Mouse (Mus musculus) gastrocnemius, adult 8-10 months (tissue): Measurements from ENCODE around the gene Ldhd. TPM values are rescaled to one million over a fixed set of nuclear protein-coding genes. Genes with fewer than 3 reads are reported as not detected.

Experiments used
- DNase-seq, 2 experiments: peaks; one replicate each; pipeline ENCODE4 v3.0.0; 2022; ENCODE audit warnings: low spot score in 2 of 2
- total RNA-seq, 4 experiments: library from RNA; stranded (reverse); gene quantifications; 2 replicates each; pipeline ENCODE4 v1.2.4; 2022

The Ldhd gene
- total RNA-seq, 4 experiments from 2014 or later = 28.8 to 37.2 (median 31.5) TPM

- DNase-seq = no peak
Measured at GRCm38 (mm10) chr8:111628401-111628800, 1.8 kb downstream of the Ldhd start.

DNA sequence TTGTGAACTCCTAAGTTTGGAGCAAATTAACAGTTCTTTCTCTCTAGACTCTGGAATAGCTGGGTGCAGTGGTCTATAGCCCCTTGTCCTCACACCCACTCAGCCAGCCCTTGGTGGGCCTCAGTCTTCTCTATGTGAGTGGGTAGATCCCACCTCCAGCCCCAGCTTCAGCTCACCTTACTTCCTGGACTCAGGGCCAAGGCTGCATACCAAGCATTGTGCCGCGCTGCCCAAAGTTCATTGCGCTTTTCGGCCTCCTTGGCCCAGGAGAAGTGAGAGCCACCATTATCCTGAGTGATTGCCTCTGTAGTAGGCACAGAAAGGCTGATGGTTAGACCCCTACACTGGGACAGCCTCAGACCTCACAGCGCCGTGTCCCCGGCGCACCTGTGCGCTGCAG lies 2.3 kb downstream of the Ldhd start:
- DNase-seq = no peak

GRCm38 (mm10) chr8:111626933-111627332 lies 3.2 kb downstream of the Ldhd start:
- DNase-seq = no peak

DNA sequence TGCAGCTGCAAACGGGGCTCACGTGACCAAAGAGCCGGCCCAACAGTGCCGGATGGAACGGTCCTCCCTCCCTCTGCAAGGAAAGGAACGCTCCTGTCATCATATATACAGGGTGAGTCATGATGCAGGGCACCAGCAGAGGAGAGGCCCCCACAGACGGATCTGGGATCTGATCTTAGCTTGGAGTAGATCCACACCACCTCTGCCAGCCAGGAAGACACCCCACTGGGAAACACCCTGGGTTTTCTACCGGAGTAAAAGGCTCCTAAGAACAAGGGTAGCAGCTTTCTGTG lies 3.7 kb downstream of the Ldhd start:
- DNase-seq = no peak

DNA sequence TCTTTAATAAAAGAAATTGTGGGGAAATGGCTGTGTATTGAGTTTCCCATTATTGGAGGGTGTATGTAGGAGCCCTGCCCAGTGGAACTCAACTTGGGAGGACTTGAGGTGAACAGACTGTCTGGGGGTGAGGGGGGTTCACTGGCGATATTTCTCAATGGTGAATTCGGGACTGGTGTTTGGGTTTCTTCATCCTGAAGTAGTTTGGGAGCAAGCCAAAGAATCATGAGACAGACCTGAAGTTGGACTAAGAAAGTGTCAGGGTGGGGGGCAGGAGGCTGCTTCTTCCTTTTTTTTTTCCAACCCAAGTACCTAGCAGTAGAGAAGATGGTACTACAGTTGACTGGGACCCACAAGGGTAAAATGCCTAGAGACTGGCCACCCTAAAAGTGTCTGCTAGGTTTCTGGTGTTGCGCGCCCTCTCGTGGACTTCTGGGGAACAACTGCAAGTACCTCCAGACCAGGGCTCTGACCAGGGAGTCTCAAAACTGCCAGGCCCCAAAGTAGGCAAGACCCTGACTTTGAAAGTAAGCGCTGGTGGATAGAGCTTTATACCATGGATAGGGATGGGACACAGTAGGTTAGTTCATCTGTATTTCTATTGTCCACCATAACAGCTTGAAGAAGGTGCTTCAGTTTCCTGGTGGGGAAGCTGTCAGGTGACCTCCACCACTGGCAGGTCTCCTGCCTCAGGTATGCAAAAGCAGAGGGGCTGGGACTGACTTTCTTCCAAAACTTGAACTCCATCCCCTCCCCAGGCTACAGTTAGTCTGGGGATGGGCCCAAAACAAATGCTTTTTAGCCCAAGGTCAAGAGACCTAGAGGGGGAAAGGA lies 4.3 kb downstream of the Ldhd start:
- DNase-seq = peak; percentile 51 to 61

- DNase-seq = peak; percentile 74 to 88
Measured at GRCm38 (mm10) chr8:111624853-111625221, 5.3 kb downstream of the Ldhd start.

GRCm38 (mm10) chr8:111624081-111624852 lies 5.9 kb downstream of the Ldhd start:
- peak; percentile 66 to 84 for DNase-seq

DNA sequence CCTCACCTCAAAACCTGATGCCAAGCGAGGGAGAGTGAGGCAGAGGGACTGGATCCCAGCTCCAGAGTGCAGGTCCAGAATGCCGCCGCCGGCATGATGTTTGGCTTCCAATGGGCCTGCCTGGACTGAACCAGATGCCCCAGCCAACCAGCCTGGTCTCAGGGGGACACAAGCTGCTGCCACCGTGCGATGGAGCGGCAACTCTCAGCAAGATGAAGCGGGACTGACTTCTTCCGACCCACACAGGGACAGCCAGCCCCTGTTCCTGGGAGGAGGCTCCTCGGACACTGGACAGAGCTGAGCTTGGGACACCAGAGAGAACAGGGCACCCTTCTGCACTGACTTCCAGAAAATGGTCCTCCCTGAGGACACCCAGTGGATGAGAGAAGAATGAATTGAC lies 7.6 kb downstream of the Ldhd start:
- no peak for DNase-seq

GRCm38 (mm10) chr8:111622104-111622503 lies 8.1 kb downstream of the Ldhd start:
- DNase-seq = no peak

- no peak for DNase-seq
Measured at GRCm38 (mm10) chr8:111619936-111620335, 10.2 kb downstream of the Ldhd start.

DNA sequence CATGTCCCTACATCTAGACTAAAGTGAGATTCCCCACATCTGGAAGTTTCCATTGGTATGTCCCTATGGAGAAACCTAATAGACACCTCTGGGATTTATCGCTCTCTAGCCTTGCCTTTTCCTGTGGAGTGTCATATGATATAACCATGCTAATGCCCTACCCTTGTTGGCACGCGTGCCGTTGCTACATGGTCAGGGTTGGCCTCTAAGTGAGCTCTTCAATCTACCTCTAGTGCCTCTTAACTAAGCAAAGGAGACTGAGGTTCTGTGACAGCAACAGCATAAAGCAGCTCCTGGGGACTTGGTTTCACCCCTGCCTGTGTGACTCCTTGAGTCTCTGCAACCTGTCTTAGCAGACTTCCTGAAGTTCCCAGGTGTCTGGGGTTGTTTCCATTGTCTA lies 11.9 kb downstream of the Ldhd start:
- DNase-seq = no peak

GRCm38 (mm10) chr8:111617812-111618211 lies 12.4 kb downstream of the Ldhd start:
- DNase-seq = no peak

DNA sequence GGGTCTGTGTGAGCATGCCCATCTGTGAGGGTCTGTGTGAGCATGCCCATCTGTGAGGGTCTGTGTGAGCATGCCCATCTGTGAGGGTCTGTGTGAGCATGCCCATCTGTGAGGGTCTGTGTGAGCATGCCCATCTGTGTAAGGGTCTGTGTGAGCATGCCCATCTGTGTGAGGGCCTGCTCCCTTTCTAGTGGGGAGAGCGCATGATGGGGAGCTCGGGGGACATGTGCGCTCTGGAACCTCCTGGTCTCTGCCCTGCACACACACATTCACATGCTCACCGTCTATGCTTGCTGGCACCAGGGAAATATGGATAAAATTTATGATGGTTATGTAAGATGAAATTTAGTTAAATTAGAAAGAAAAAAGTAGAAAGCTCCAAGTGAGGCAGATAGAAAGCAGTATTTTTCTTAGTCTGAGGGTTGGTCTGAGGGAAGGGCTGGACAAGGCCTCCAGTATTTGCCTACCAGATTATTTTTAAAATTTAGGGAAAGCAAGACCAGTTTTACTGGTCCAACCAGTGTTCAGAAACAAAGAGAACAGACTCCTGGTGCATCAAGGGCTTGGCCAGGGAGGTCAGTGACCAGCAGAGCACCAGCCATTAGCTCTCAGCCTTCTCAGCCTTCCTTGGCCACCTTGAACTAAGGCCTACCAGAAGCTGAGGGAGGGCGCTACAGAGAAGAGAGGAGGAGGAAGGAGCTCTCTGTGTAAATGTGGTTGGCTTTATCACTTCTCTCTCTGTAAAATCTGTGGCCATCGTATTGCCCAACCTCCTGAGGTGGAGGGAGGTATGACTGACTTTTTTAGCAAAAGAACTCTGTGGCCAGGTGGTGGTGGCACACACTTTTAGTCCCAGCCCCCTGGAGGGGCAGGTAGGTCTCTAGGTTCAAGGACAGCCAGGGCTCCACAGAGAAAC lies 15.1 kb downstream of the Ldhd start:
- no peak for DNase-seq

DNA sequence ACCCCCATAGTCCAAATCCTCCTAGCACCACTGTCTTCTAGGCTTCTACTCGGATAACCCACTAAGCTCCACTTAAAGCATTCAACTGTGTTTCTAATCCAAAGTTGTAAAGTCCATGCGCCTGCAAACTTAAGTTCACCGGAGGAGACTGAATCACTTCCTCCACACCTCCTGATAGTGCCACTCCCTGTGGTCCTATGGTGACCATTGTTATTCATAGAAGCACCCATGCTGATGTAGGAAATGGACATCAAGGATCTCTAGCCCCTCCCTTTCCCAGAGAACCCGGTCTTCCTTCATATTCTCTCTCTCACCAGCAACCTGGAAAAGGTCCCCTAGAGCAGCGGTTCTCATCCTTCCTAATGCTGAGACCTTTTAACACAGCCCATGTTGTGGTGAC lies 17.0 kb downstream of the Ldhd start:
- DNase-seq = no peak

DNA sequence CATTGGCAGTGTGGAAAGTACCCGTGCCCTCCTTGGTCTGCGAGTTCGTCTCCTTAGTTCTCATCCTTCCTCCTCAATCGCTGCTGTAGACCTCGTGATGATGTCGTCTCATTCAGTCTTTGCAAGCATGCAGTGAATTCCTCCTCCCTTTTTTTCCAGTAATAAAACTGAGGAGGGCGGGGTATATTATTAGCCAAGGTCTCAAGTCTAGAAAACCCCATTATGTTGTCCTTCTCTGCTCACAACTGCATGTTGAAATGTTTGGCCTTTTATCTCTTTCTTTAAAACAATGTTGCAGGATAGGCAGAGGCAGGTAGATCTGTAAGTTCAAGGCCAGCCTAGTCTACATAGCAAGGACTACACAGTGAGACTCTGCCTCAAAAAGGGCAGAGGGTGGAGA lies 22.8 kb downstream of the Ldhd start:
- DNase-seq = no peak

GRCm38 (mm10) chr8:111606961-111607360 lies 23.2 kb downstream of the Ldhd start:
- DNase-seq = no peak

GRCm38 (mm10) chr8:111604986-111605385 lies 25.2 kb downstream of the Ldhd start:
- no peak for DNase-seq

- no peak for DNase-seq
Measured at GRCm38 (mm10) chr8:111602050-111602449, 28.1 kb downstream of the Ldhd start.

DNA sequence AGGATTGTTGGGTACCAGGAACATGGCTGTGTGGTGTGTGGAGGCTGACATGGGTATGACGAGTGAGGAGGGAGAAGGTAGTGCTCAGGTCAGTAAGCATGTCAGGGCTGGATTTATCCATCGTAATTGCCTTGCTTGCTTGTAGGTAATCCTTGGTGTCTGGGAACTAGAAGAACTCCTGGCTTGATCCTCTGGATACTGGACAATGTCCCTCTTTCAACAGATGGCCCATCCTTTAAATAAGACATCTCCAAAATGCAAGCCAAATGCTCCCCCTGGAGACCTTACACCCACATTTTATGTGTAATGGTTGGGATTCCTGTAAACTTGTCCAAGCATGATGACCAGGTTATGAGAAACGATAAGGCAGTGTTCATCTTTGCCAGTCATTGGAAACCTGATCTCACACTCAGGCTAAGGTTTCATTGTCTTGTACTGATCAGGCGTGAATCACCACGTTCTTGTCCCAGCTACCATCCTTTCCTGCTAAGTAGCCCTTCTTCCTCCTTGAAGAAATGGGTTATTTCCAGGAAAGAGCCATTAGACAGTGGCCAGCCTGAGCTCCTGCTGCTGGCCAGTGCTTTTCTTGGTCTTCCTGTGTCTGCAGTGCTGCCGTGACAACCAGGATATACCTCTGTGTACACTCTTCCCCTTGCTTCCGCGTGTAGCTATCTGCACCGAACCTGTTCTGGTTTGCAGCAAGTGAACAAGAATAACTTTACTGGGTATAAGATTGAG lies 30.3 kb downstream of the Ldhd start:
- no peak for DNase-seq

DNA sequence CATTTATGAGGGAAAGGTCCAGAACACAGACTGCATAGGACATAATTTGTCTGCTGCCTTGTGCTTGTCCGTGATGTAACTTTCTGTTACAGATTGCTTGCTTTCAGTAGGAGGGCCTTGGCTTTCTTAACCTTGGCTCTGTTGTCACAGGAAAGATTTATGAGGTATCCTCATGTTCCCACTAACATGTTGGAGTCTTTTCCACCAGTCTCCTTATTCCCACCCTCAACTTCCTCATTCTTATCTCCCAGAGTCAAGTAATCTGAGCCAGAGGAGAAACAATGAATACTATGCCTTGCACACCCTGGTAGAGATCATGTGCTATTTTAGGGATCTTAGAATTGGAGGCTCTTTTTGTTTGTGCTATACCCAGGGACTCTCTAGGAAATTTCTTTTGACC lies 32.9 kb downstream of the Ldhd start:
- no peak for DNase-seq

DNA sequence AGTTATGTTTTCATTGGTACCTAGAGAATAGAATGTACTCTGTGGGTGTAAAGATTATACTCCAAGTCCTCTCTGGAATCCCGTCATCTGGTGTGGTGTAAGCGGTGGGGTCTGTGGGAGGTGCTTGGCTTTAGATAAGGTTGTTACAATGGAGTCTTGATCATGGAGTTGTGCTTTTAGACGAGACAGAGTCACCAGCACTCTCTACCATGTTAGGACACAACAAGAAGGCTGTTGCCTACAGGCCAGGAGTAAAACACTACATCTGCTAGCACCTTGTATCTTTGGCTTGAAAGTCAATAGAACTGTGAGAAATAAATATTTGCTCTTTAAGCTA lies 33.7 kb downstream of the Ldhd start:
- no peak for DNase-seq
